Mouse (Mus musculus) retina, postnatal 1 day (tissue): ENCODE results near the gene Ccnd3.

Experiments
- DNase-seq: peaks from one replicate; pipeline ENCODE4 v3.0.0-alpha.2; 2012

Gene Ccnd3

DNA sequence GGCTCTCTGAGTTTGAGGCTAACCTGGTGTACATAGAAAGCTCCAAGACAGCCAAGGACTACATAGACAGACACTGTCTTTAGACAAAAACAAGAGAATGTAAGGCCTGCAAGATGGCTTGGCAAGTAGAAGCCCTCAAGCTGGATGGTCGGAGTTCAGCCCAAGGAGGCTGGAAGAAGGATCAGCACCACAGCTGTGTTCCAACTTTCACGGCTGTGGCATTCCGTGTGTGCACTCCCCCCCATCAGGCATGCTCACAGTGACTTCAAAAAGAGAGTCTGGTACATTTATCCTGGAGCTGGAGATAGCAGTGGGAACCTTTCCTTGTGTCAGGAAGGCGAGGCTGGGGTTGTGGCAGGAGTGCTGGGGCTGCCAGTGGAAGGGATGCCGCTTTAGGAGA lies 121.2 kb downstream of the Ccnd3 start:
- DNase-seq: no peak

DNA sequence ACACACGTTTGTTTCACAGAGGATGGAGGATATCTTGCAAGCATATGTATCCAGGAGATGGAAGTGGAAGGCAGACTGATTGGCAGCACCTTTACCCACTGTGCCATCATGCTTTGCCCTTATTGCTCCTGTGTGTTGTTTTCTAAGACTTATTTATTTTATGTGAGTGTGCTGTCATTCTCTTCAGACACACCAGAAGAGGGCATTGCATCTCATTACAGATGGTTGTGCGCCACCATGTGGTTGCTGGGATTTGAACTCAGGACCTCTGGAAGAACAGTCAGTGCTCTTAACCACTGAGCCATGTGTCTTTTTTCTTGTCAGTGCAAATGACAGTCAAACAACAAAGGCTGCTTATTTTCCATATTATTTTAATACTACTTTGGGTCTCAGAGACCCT lies 122.9 kb downstream of the Ccnd3 start:
- DNase-seq: no peak

DNA sequence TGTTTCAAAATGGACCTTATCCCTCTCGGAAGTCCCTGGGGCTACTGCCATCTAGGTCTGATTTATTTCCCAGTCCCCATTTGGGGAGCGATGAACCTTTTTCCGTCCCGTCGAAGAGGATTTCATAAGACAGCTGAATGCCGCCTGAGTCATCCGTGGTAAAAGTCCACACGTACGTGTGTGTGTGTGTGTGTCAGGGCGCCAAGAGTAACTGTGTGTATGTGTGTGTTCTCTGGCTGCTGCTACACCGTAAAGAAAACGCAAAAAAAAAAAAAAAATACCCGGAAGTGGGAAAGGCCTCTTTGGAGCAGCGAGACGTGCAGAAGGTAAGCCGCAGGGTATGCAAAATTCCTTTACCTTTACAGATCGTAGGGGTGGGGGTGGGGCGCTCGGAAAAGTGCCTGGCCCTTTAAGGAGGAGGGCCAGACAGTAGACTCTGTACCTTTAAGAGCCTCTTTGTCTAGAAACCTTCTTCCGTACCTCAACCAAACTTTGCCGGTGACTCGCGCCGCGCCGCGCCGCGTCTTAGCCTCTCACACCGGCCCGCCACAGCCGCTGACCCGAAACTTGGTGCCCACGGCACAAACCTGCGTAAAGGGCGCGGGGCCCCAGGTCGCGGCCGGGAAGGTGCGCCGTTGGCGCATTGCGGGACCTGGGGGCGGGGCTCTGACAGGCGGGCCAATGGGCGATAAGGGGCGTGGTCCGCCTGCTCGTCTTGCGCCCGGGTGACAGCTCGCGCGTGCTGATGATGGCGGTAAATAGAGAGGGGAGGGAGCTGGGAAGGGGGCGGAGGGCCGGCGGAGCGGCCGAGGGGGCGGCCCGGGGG lies 124.2 kb downstream of the Ccnd3 start:
- DNase-seq: peak; percentile 97

DNA sequence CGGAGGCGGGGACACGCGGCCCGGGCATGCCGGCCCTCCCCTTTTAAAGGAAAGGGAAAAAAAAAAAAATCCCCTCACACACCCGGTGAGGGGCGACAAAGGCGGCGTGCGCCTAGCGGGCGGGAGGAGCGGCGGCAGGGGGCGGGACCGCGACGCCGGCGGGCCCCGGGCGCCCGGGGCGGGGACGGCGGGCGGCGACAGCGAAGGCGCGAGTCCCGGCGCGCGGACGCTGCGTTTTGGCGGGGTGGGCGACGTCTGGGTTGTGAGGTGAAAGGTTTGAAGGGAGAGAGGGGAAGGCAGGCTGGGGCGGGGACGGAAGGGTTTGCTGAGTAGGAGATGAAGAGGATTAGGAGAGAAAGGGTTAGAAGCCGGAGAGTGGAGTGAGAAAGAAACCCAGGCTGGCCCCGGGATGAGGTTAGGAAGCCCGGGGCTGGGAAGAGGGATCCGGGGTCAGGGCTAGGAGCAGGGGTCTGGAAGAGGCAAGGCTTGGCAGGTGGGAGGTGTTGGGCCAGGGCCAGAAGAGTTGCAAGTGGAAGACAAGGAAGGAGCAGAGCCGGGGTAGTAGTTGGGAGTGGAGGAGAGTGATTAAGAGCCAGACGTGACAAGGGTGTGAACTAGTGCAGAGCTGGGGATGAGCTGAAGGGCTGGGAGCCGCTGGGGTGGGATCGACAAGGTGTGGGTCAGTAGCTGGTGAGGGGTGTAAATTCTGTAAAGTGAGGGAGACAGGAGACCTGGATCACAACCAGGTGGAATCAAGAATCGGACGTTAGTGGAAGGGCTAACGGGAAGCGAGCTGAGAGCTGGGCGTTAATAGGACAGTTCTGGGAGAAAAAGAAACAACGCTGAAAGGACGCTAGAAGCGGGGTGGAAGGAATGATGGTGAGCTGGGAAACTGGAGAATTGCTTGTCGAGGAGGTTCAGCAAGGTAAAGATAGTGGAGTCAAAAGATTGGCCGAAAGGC lies 125.1 kb downstream of the Ccnd3 start:
- no peak for DNase-seq

DNA sequence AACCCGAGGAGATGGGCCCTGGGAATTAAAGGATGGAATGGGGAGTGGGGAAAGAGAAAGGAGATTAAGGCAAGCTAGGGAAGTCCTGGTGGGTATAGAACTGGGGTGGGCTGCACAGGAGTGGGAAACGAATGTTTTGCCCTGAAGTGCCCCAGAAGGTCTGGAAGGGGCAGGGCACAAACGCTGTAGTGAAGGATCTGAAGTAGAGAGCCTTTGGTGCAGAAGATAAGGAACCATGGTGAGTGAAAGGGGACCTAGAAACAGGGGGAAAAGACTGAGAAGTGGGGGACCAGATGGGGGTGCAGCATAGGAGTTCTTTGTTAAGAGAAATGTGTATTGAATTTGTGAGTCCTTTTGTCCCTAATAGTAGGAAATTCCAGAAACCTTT lies 125.8 kb downstream of the Ccnd3 start, which contains the start of gene Usp49:
Gene Usp49, plus strand, starts transcription at position 13 of the 388 bp plus-strand sequence.
- DNase-seq: peak; percentile 3

DNA sequence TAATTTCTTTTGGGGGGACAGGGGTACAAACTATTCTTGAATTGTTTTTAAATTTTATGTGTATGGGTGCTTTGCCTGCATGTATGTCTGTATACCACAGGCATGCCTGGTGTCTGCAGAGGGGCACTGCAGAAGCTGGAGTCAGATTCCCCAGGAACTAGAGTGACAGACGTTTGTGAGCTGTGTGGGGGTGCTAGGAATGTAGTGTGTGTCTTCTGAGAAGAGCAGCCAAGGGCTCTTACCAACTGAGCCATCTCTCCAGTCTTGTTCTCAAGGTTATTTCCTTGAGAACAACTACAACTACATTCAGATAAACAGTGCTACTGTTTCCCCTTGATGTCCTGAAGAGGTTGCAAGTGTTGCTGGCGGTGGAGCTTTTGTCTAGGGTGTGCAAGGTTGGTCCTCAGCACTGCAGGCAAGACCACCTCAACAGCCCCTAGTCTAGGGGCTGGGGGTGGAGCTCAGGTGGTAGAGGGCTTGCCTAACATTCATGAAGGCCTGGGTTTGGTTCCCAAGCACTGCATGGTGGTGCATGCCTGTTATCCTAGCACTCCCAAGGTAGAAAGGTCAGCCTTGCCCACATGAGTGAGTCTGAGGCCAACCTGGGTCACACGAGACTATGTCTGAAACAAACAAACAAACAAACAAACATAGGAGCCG lies 127.5 kb downstream of the Ccnd3 start:
- DNase-seq: no peak

DNA sequence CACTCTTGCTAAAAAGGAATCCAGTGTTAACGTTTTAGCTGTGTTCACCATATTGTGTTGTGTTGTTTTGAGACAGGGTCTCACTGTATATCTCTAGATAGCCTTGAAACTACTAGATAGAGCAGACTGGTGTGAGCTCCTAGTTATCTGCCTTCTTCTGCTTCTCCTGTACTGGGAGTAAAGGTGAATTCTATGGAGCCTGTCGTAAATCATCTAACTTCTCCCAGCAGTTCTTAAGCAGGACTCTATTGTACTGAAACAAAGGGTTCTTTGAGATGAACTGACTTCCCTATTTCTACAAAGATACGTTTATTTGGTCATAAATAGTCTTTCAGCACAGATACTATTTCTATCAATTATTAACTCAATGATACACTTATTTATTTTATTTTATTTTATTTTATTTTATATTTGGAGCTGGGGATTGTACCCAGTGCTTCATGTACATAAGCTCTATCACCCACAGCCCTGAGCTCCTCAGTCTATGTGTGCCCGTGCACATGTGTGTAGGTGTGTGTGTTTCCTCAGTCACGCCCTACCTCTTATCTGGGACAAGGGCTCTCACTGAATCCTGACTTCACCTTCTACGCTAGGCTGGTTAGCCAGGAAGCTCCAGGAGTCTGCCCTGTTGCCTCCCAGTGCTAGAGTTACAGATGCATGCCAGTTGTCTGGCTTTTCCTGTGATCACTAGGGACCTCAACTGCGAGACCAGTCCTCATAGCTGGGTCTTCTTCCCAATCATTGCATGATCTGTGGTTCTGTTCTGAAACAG lies 129.3 kb downstream of the Ccnd3 start:
- DNase-seq: no peak

DNA sequence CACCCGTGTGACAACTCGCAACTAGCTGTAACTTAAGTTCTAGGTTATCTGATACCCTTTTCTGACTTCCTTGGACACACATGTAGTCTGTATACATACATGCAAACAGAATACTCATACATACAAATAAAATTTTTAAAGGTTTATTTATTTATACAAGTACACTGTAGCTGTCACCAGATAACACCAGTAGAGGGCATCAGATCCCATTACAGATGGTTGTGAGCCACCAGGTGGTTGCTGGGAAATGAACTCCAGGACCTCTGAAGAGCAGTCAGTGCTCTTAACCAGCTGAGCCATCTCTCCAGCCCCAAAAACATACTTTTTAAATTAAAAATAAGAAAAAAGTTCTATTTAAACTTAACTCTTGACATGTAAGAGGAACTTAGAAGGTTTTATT lies 138.1 kb downstream of the Ccnd3 start:
- no peak for DNase-seq

DNA sequence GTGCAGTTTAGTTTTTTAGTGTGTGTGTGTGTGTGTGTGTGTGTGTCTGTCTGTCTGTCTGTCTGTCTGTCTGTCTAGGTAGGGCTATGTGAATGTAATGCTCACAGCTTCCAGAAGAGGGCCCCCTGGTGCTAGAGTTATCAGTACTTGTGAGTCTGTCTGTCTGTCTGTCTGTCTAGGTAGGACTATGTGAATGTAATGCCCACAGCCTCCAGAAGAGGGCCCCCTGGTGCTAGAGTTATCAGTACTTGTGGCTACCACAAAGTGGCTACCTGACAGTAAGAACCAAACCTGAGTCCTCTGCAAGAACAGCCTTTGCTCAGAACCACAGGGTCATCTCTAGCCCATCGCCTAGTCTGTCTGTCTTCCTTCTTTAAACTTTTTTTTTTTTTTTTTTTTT lies 141.8 kb downstream of the Ccnd3 start:
- peak; percentile 78 for DNase-seq

DNA sequence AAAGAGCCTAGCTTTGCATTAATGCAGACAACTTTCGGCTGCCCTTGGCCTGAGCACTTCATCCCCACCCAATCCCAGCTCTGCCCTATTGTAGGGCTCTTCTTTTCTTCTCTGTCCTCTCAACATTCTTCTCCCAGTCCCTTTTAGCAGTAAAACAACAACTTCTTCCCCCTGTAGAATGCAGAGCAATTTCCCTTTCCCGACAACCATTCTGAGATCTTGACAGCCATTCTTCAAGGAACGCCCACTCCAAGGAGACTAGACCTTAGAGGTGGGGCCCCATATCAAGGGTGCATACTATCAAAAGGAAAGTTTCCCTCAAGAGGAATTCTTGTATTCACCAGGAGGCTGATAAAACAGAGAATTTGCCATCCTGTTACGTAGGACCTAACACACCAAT lies 144.1 kb downstream of the Ccnd3 start:
- no peak for DNase-seq
